Mouse (Mus musculus): ENCODE measurements at regions not wholly inside any gene's neighbourhood (a gene's known extent, or its start where the extent isn't known, plus 50 kb on each side); places are given as distances from the start of the nearest gene placed in this dataset.
"Not testable (repeated sequence)": the region's sequence is repeated elsewhere in the genome, so short reads cannot be mapped to it uniquely, and the experiment has no call there.

- DNase-seq (ENCODE audit: low spot score in 2 of 2), result not testable (repeated sequence)
These were observed 256.5 kb upstream of the Olfr161 start for GRCm38 (mm10) chr16:3334355-3334754.

- not testable (repeated sequence) for DNase-seq (ENCODE audit: low spot score in 2 of 2)
These were observed 247.5 kb upstream of the Olfr161 start for GRCm38 (mm10) chr16:3343372-3343771.

GRCm38 (mm10) chr16:3344725-3345380 lies 246.0 kb upstream of the Olfr161 start:
- not testable (repeated sequence) for DNase-seq (ENCODE audit: low spot score in 2 of 2)

GRCm38 (mm10) chr16:3349382-3349781 lies 241.5 kb upstream of the Olfr161 start:
- DNase-seq (ENCODE audit: low spot score in 2 of 2), result not testable (repeated sequence)

DNA sequence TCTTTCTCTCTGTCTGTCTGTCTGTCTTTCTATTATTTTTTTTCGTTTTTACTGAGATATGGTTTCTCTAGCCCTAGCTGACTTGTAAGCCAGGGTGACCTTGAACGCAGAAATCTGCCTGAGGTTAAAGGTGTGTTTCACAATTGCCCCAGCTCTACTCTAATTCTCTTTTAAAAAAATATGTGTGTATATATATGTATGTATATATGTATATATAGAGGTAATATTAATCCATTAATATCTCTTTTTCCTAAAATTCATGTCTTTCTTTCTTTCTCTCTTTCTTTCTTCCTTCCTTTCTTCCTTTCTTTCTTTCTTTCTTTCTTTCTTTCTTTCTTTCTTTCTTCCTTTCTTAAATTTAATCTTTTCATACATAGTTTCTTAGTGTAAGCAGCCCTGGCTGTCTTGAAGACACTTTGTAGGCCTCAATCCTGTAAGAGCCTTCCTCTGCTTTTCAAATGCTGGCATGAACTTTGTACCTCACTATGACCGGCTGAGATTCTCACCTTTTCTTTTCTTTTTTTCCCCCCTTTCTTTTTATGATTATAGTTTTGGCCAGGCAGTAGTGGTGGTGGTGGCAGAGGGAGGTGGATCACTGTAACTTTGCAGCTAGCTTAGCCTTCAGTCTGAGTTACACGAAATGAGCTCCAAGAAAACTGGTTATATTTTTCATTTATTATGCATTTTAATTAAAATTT lies 240.8 kb upstream of the Olfr161 start:
- not testable (repeated sequence) for DNase-seq (ENCODE audit: low spot score in 2 of 2)

DNA sequence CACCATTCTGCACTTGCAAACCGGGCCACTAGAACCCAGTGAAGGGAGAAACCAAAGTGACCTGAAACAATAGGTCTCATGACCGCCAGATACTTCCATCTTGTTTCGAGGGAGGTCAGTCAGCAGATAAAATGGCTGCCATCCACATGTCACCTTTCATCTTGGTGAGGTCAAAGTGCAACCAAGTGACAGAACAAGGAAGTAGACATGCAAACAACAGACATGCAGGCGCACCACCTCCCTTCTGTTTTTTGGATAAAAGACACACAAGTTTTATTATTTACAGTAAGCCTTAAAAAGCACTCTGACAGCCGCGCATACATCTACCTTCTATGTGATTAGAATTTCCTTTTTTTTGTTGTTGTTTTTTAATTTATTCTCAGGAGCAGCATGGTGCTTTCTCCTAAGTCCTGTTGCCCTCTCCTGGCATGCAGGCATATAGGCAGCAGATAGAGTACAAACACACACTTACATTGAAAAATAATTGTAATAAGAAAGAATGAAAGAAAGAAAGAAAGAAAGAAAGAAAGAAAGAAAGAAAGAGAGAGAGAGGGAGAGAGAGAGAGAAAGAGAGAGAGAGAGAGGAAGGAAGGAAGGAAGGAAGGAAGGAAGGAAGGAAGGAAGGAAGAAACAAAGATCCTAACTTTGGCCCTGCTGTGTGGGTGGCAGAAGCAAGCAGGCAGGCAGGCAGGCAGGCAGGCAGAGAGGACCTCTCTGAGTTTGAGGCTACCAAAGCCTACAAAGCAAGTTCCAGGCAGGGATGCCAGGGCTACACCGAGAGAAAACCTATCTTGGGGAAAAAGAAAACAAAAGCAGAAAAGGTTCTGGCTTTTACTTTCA lies 240.0 kb upstream of the Olfr161 start:
- not testable (repeated sequence) for DNase-seq (ENCODE audit: low spot score in 2 of 2)

DNA sequence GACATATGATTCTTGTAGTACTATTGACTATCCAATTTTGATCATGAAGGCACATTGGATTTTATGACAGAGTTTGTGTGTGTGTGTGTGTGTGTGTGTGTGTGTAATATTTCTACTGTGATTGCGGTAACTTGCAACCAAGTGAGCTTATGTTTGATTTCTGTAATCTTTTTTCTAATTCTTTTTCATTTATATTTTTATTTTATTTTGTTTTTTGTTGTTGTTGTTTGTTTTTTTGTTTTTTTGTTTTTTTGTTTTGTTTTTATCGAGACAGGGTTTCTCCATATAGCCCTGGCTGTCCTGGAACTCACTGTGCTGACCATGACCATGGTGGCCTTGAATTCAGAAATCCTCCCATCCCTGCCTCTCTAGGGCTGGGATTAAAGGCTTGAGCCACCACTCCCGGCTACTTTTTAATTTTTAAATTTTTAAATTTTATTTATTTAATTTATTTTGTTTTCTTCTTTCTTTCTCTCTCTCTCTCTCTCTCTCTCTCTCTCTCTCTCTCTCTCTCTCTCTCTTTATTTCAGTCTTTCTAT lies 239.3 kb upstream of the Olfr161 start:
- peak; percentile 9 to 23 for DNase-seq (ENCODE audit: low spot score in 2 of 2)
